Mouse (Mus musculus): ENCODE results near the gene Ube2i. TPM values are rescaled to one million over a fixed set of nuclear protein-coding genes. Genes with fewer than 3 reads are reported as not detected.

The Ube2i gene
- polyA plus RNA-seq, 1 experiment from 2014 or later = 322 TPM

- Histone ChIP-seq H3K27ac (no peak overlapping the region), H3K9ac (no peak overlapping the region), H3K4me2 (no peak overlapping the region), H3K9me3 (replicated peaks) (no peaks in the 10 kb centered on the region), H3K4me3 (no peak overlapping the region), H3K27me3 (no peaks in the 10 kb centered on the region), H3K36me3 (no peaks in the 10 kb centered on the region), H3K4me1 (replicated peaks) (peaks cover 21% of the 10 kb centered on the region)
- no peak for ATAC-seq (replicated peaks; ENCODE audit: insufficient number of reproducible peaks, insufficient read depth, low FRiP score, low read depth)
- WGBS = 91% methylated on average over 3 of the region's 3 CpGs
Observed at GRCm38 (mm10) chr17:25275833-25276232, 1.4 kb upstream of the Ube2i start.

DNA sequence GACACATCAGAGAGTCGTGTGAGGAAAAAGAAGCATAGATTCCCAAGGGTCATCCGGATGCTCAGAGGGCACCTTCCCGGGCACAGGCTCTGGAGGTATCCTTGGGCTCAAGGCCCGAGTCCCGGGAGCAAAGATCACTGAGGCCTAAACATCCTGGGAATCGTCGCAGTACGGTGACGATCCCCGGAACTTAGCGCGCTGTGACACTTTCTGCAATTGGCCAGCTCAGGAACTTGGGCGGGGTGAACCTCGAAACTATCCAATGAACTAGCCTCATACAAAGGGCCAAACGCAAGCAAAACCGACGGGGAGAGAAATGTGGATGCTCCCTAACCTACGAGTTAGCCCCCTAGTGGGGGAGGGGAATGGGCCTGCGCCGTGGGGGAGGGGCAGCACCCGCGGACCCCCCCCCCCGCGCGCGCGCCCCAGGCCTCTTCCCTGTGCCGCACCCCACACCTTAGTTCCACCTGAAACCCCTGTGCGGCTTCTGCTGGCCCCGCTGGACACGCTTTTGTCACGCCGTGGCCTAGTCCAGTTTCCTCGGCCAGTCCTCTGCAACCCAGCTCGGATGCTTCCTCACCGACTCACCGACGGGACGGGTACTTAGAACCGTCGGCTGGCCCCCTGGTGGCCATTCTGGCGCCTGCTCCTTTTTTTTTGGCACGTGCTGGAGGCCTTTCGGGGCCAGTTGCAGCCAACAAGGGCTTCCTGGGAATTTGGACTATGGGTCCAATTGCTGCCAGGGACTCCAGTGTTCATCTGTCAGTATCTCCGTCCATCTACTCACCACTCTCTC, 518 bp downstream of the Ube2i start:
- Histone ChIP-seq H3K4me2 (peak overlapping the region; percentile 85), H3K4me1 (replicated peaks) (peaks cover 34% of the 10 kb centered on the region)
- 1% methylated on average over 39 of the region's 45 CpGs for WGBS

DNA sequence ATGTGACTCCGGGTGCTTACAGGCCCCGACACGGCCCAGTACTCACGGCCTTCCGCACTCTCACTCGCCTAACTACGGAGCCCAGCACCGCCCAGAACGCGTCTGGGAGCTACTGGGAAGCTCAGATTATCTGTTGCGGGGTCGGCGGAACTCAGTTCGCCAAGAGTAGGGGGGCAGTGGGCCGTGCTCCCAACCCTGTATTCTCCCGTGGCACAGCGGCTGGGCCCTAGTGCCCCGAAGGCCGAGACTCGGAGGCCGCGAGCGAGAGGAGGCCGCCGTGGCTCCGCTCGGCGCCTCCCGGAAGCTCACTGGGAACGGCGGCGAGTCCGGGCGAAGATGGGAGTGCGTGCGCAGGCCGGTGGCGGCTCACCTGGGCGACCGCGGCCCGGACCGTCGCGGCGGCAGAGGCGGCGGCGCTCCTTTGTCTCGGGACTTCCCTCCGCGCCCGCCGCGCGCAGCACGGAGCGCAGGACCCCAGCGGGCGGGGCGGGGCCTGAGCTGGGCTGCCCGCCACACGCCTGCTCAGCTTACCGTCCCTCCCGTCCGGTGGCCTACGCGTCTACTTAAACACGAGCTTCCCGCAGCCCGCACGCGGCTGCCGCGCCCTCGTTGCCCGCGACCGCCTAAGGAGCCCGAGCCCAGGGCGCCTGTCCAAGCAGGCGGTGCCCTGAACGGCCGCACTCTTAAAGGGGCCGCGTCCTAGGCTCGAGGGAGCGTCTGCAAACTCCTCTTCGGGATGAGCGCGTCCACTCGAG, 1.3 kb downstream of the Ube2i start:
- Histone ChIP-seq H3K27me3 (no peaks in the 10 kb centered on the region), H3K9ac (peak overlapping the region; percentile 94), H3K4me3 (peak overlapping the region; percentile 75), H3K36me3 (peaks cover 14% of the 10 kb centered on the region), H3K9me3 (replicated peaks) (no peaks in the 10 kb centered on the region), H3K4me1 (replicated peaks) (peaks cover 34% of the 10 kb centered on the region), H3K4me2 (peak overlapping the region; percentile 85), H3K27ac (peak overlapping the region; percentile 98)
- WGBS = under 1% methylated on average over 77 of the region's 92 CpGs
- ATAC-seq (replicated peaks; ENCODE audit: insufficient number of reproducible peaks, insufficient read depth, low FRiP score, low read depth) = peak; percentile 88

More for the DNA sequence above, 518 bp downstream of the Ube2i start:
- Histone ChIP-seq H3K27ac (peak overlapping the region; percentile 98), H3K4me3 (peak overlapping the region; percentile 75), H3K9me3 (replicated peaks) (no peaks in the 10 kb centered on the region), H3K36me3 (peaks cover 7% of the 10 kb centered on the region), H3K9ac (peak overlapping the region; percentile 94), H3K27me3 (no peaks in the 10 kb centered on the region)
- ATAC-seq (replicated peaks; ENCODE audit: insufficient number of reproducible peaks, insufficient read depth, low FRiP score, low read depth) = peak; percentile 84

DNA sequence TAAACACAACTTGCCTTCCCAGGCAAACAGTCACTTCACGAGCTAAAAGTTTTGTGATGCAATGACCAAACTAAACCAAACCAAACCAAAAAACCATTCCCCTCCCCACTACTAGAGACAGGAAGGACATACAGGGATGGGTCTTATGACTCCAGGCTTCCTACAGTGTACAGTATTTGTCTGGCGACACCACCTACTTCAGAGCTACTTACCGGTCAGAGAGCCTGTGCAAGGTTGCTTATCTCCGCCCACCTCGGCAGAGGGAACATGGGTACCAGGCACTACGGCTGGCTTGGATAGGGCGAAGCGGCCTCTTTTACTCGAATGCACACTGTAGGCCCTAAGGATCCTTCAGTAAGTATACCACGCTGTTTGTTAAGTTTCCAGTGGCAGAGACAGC, 2.1 kb downstream of the Ube2i start:
- no peak for ATAC-seq (replicated peaks; ENCODE audit: insufficient number of reproducible peaks, insufficient read depth, low FRiP score, low read depth)
- H3K4me3 ChIP-seq = peak overlapping the region; percentile 75
- H3K9ac ChIP-seq = peak overlapping the region; percentile 94
- 2% methylated on average over 10 of the region's 10 CpGs for WGBS
- peaks cover 22% of the 10 kb centered on the region for H3K36me3 ChIP-seq
- H3K4me1 ChIP-seq (replicated peaks) = peaks cover 34% of the 10 kb centered on the region
- peak overlapping the region; percentile 85 for H3K4me2 ChIP-seq
- no peaks in the 10 kb centered on the region for H3K27me3 ChIP-seq
- H3K27ac ChIP-seq = peak overlapping the region; percentile 98
- H3K9me3 ChIP-seq (replicated peaks) = no peaks in the 10 kb centered on the region

DNA sequence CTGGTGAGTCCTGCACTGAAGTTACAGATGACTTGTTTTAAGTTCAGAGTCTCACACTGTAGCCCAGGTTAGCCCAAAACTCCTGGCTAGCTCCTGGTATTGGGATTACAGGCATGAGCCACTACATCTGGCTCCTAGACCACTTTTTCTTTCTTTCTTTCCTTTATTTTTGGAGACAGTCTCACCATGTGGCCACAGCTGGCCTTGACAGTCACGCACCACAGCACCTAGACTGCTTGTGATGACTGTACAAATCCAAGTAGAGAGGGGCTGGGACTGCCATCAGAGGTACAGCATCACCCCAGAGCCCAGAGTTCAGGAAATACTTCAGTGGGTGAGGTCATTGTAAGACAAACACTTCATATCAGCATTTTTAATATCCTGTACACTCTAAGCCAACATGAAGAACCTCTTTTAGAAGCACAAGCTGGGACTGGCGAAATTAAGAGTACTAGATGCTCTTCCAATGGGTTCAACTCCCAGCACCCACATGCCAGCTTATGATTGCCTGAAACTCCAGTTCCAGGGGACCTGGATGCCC, 3.6 kb downstream of the Ube2i start:
- H3K9ac ChIP-seq = no peak overlapping the region
- no peaks in the 10 kb centered on the region for H3K9me3 ChIP-seq (replicated peaks)
- H3K4me3 ChIP-seq = peak overlapping the region; percentile 75; the same call in 1 of the 2 replicates
- 59% methylated on average over 2 of the region's 2 CpGs for WGBS
- peaks cover 34% of the 10 kb centered on the region for H3K4me1 ChIP-seq (replicated peaks)
- H3K27ac ChIP-seq = no peak overlapping the region
- H3K36me3 ChIP-seq = peaks cover 37% of the 10 kb centered on the region
- no peak for ATAC-seq (replicated peaks; ENCODE audit: insufficient number of reproducible peaks, insufficient read depth, low FRiP score, low read depth)
- peak overlapping the region; percentile 85 for H3K4me2 ChIP-seq
- H3K27me3 ChIP-seq = no peaks in the 10 kb centered on the region

DNA sequence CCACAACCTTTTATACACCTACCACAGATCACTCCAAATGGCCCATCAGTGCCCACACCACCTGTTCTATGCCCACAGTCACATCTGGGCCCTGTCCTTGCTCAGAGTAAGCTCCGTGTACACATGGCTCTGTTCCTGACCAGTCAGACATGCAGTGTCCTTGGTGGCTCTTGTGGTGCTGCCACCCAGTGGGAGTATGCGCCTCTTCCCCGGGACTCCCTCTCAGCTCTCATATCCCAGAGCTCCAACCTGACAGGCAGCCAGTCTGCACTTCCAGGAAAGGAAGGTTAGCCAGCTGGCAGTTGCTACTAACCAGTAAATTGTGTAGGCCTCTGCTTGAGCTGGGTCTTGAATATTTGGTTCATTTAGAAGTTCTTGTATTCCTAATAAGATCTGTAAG, 10.0 kb downstream of the Ube2i start:
- 53% methylated on average over 3 of the region's 3 CpGs for WGBS
- H3K4me2 ChIP-seq = no peak overlapping the region
- no peaks in the 10 kb centered on the region for H3K9me3 ChIP-seq (replicated peaks)
- no peaks in the 10 kb centered on the region for H3K27me3 ChIP-seq
- H3K27ac ChIP-seq = no peak overlapping the region
- peaks cover under 1% of the 10 kb centered on the region for H3K4me1 ChIP-seq (replicated peaks)
- no peak for ATAC-seq (replicated peaks; ENCODE audit: insufficient number of reproducible peaks, insufficient read depth, low FRiP score, low read depth)
- peaks cover 80% of the 10 kb centered on the region for H3K36me3 ChIP-seq
- no peak overlapping the region for H3K4me3 ChIP-seq
- H3K9ac ChIP-seq = no peak overlapping the region

- Histone ChIP-seq H3K27ac (no peak overlapping the region), H3K4me3 (no peak overlapping the region), H3K9ac (no peak overlapping the region), H3K4me1 (replicated peaks) (peaks cover 13% of the 10 kb centered on the region), H3K4me2 (no peak overlapping the region), H3K9me3 (replicated peaks) (no peaks in the 10 kb centered on the region), H3K36me3 (peaks cover 16% of the 10 kb centered on the region), H3K27me3 (peaks cover 38% of the 10 kb centered on the region)
- ATAC-seq (replicated peaks; ENCODE audit: insufficient number of reproducible peaks, insufficient read depth, low FRiP score, low read depth) = no peak
- 50% methylated on average over 6 of the region's 6 CpGs for whole genome bisulfite sequencing
Observed at GRCm38 (mm10) chr17:25257804-25258261, 16.6 kb downstream of the Ube2i start.

- peak within 1 kb of the TSS; percentile 40 for H3K9ac ChIP-seq
- peaks cover 51% of the 10 kb centered on the region for H3K27me3 ChIP-seq
Observed at GRCm38 (mm10) chr17:25256140-25256754, 18.2 kb downstream of the Ube2i start, which contains the start of gene Baiap3. Gene Baiap3 (minus strand): TSS chr17:25256364.

DNA sequence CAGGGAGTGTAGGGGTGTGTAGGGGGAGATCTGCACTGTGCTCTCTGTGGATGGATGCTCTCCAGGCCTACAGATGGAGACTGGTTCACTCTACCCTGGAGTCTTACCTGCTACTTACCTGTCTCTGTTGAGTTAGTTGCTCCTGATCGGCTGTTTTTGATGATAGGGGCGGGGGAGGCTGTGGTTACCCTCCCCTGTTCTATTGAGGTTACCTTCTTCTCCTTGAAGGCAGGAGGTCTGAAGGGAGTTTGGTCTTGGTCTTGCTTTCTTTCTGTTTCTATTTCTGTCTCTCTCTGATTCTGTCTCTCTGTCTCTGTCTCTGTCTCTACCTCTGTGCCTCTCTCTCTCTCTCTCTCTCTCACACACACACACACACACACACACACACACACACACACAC, 19.3 kb downstream of the Ube2i start:
- no peak for ATAC-seq (replicated peaks; ENCODE audit: insufficient number of reproducible peaks, insufficient read depth, low FRiP score, low read depth)
- Histone ChIP-seq H3K4me1 (replicated peaks) (peaks cover 13% of the 10 kb centered on the region), H3K4me2 (no peak overlapping the region), H3K9ac (no peak overlapping the region), H3K9me3 (replicated peaks) (no peaks in the 10 kb centered on the region), H3K36me3 (peaks cover 8% of the 10 kb centered on the region), H3K27me3 (peaks cover 57% of the 10 kb centered on the region), H3K27ac (no peak overlapping the region), H3K4me3 (no peak overlapping the region)
- WGBS = 72% methylated on average over 2 of the region's 2 CpGs

More at GRCm38 (mm10) chr17:25256140-25256754, 18.2 kb downstream of the Ube2i start, which contains the start of gene Baiap3:
- Histone ChIP-seq H3K9me3 (replicated peaks) (no peaks in the 10 kb centered on the region), H3K36me3 (peaks cover 10% of the 10 kb centered on the region), H3K4me1 (replicated peaks) (peaks cover 13% of the 10 kb centered on the region), H3K27ac (no peak within 1 kb of the TSS), H3K4me3 (peak within 1 kb of the TSS; percentile 41), H3K4me2 (peak within 1 kb of the TSS; percentile 70)
- ATAC-seq (replicated peaks; ENCODE audit: insufficient number of reproducible peaks, insufficient read depth, low FRiP score, low read depth) = 0 out of 2 replicates have a peak, but pooled peaks have one; percentile 34
- WGBS = 3% methylated on average over 35 of the region's 35 CpGs

- H3K4me1 ChIP-seq (replicated peaks) = peaks cover 13% of the 10 kb centered on the region
- H3K9me3 ChIP-seq (replicated peaks) = no peaks in the 10 kb centered on the region
- ATAC-seq (replicated peaks; ENCODE audit: insufficient number of reproducible peaks, insufficient read depth, low FRiP score, low read depth) = no peak
- peaks cover 63% of the 10 kb centered on the region for H3K27me3 ChIP-seq
- WGBS = 38% methylated on average over 10 of the region's 10 CpGs
- H3K9ac ChIP-seq = no peak overlapping the region
- H3K36me3 ChIP-seq = no peaks in the 10 kb centered on the region
- H3K4me3 ChIP-seq = no peak overlapping the region
- no peak overlapping the region for H3K27ac ChIP-seq
- H3K4me2 ChIP-seq = no peak overlapping the region
Observed at GRCm38 (mm10) chr17:25253760-25254159, 20.7 kb downstream of the Ube2i start.

DNA sequence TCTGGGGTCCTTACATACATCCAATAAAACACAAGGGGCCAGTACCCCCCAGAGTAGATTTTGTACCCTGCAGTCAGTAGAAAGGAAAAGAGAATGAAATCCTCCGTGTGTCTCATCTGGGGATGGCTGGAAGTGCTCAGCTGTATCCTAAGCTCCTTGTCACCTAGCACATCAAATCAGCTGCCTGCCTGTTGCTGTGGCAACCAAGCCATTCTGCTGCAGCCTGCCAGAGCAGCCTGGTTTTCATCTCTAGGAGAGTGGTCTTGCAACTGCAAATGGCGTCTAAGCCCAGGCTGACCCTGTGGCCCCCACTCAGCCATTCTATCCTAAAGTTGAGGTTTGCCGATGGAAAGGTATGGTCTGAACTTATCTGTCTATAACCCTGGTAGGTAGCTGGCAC, 21.8 kb downstream of the Ube2i start:
- 37% methylated on average over 3 of the region's 3 CpGs for WGBS
- Histone ChIP-seq H3K9ac (no peak overlapping the region), H3K4me2 (no peak overlapping the region), H3K9me3 (replicated peaks) (no peaks in the 10 kb centered on the region), H3K27ac (no peak overlapping the region), H3K4me3 (no peak overlapping the region), H3K36me3 (no peaks in the 10 kb centered on the region), H3K4me1 (replicated peaks) (peaks cover 13% of the 10 kb centered on the region), H3K27me3 (peaks cover 72% of the 10 kb centered on the region)
- ATAC-seq (replicated peaks; ENCODE audit: insufficient number of reproducible peaks, insufficient read depth, low FRiP score, low read depth) = no peak

Measured in heart, embryonic 15.5 days (tissue).